Mouse (Mus musculus): Measurements from ENCODE around the gene Bcar1. TPM values are rescaled to one million over a fixed set of nuclear protein-coding genes. Genes with fewer than 3 reads are reported as not detected.

The Bcar1 gene
- polyA plus RNA-seq, 1 experiment from 2014 or later, result 35.3 TPM

DNA sequence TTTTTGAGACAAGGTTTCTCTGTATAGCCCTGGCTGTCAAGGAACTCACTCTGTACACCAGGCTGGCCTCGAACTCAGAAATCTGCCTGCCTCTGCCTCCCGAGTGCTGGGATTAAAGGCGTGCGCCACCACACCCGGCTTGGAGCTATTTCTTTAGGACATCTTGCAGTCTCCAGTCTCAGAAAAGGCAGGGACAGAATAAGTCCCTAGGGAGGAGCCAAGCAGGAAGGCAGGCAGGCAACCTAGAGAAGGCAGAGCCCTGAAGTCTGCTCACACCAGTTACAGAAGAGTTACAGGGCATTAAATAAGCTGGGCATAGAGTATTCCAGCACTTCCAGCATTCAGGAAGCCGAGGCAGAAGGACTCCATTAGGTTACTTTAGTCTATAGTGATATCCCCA is 18.3 kb downstream of the Bcar1 start:
- Histone ChIP-seq H3K4me3 (ENCODE audit: low read depth, low read length) (no peak overlapping the region), H3K9me3 (ENCODE audit: control insufficient read depth, low read length) (no peaks in the 10 kb centered on the region), H3K36me3 (ENCODE audit: control insufficient read depth, insufficient read depth, low read length) (peaks cover 9% of the 10 kb centered on the region), H3K4me1 (ENCODE audit: control insufficient read depth, insufficient read depth, low read length) (peaks cover 11% of the 10 kb centered on the region), H3K27ac (replicated peaks; ENCODE audit: low read depth, low read length) (no peak overlapping the region), H3K27me3 (replicated peaks; ENCODE audit: control insufficient read depth, insufficient read depth, low read length) (no peaks in the 10 kb centered on the region), H3K9ac (ENCODE audit: low read depth, low read length) (no peak overlapping the region), H3K4me2 (ENCODE audit: low read depth, low read length) (no peak overlapping the region)
- DNase-seq (ENCODE audit: low spot score), result no peak
- 91% methylated on average over 6 of the region's 6 CpGs for WGBS
- no peak for ATAC-seq (ENCODE audit: low read depth)

GRCm38 (mm10) chr8:111720115-111720544 is 23.5 kb downstream of the Bcar1 start:
- 58% methylated on average over 4 of the region's 4 CpGs for WGBS
- ATAC-seq (ENCODE audit: low read depth) (no peak), DNase-seq (ENCODE audit: low spot score) (no peak)
- Histone ChIP-seq H3K4me2 (ENCODE audit: low read depth, low read length) (no peak overlapping the region), H3K27me3 (replicated peaks; ENCODE audit: control insufficient read depth, insufficient read depth, low read length) (no peaks in the 10 kb centered on the region), H3K4me1 (ENCODE audit: control insufficient read depth, insufficient read depth, low read length) (peaks cover 23% of the 10 kb centered on the region), H3K9ac (ENCODE audit: low read depth, low read length) (no peak overlapping the region), H3K27ac (replicated peaks; ENCODE audit: low read depth, low read length) (no peak overlapping the region), H3K9me3 (ENCODE audit: control insufficient read depth, low read length) (no peaks in the 10 kb centered on the region), H3K4me3 (ENCODE audit: low read depth, low read length) (no peak overlapping the region), H3K36me3 (ENCODE audit: control insufficient read depth, insufficient read depth, low read length) (peaks cover 31% of the 10 kb centered on the region)

GRCm38 (mm10) chr8:111718937-111719336 is 24.7 kb downstream of the Bcar1 start:
- peaks cover 43% of the 10 kb centered on the region for H3K36me3 ChIP-seq (ENCODE audit: control insufficient read depth, insufficient read depth, low read length)
- H3K9me3 ChIP-seq (ENCODE audit: control insufficient read depth, low read length), result no peaks in the 10 kb centered on the region
- no peak overlapping the region for H3K4me2 ChIP-seq (ENCODE audit: low read depth, low read length)
- ATAC-seq (ENCODE audit: low read depth) (no peak), DNase-seq (ENCODE audit: low spot score) (no peak)
- H3K9ac ChIP-seq (ENCODE audit: low read depth, low read length), result no peak overlapping the region
- H3K27ac ChIP-seq (replicated peaks; ENCODE audit: low read depth, low read length), result no peak overlapping the region; the same call in 1 of the 2 replicates
- WGBS, result 51% methylated on average over 5 of the region's 5 CpGs
- no peak overlapping the region for H3K4me3 ChIP-seq (ENCODE audit: low read depth, low read length)
- H3K4me1 ChIP-seq (ENCODE audit: control insufficient read depth, insufficient read depth, low read length), result peaks cover 23% of the 10 kb centered on the region
- H3K27me3 ChIP-seq (replicated peaks; ENCODE audit: control insufficient read depth, insufficient read depth, low read length), result no peaks in the 10 kb centered on the region

DNA sequence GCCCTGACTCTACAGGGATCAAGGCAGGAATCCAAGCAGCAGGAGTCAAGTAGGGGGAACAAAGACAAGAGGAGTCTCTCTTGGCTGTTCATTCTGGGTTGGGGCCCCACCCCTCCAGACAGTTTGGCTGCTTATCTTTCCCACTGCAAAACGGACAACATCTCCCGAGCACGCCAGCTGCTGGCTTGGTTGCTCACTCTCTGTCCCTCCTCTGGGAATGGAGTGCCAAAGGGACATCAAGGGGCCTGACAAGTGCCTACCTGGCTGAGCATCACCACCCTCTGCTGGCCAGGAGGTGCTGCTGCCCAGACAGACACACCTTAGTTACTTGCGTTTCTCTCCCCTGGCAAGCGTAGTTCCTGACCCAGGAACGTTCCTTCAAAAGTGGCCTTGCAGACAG is 25.7 kb downstream of the Bcar1 start:
- ATAC-seq (ENCODE audit: low read depth) (no peak), DNase-seq (ENCODE audit: low spot score) (peak; percentile 42)
- Histone ChIP-seq H3K9me3 (ENCODE audit: control insufficient read depth, low read length) (no peaks in the 10 kb centered on the region), H3K4me3 (ENCODE audit: low read depth, low read length) (no peak overlapping the region), H3K4me1 (ENCODE audit: control insufficient read depth, insufficient read depth, low read length) (peaks cover 23% of the 10 kb centered on the region), H3K9ac (ENCODE audit: low read depth, low read length) (peak overlapping the region; percentile 58), H3K4me2 (ENCODE audit: low read depth, low read length) (no peak overlapping the region; the same call in 1 of the 2 replicates), H3K27me3 (replicated peaks; ENCODE audit: control insufficient read depth, insufficient read depth, low read length) (no peaks in the 10 kb centered on the region), H3K36me3 (ENCODE audit: control insufficient read depth, insufficient read depth, low read length) (peaks cover 54% of the 10 kb centered on the region), H3K27ac (replicated peaks; ENCODE audit: low read depth, low read length) (peak overlapping the region; percentile 96)
- WGBS, result 47% methylated on average over 6 of the region's 6 CpGs

DNA sequence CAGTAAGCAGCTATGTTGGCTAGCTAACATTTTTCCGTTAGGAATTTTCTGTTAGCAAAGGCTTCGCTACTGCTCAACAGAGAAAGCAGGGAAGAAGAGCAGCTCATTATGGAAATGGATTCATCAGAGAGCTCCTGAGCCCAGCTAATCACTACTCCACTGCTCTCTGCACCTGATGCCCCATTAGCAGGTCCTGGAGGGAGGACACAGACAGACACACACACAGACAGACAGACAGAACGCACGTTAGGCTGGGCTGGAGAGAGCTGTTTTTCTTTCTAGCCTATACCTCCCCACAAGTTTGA is 26.2 kb downstream of the Bcar1 start:
- peak overlapping the region; percentile 58 for H3K9ac ChIP-seq (ENCODE audit: low read depth, low read length)
- H3K27me3 ChIP-seq (replicated peaks; ENCODE audit: control insufficient read depth, insufficient read depth, low read length), result no peaks in the 10 kb centered on the region
- peaks cover 58% of the 10 kb centered on the region for H3K36me3 ChIP-seq (ENCODE audit: control insufficient read depth, insufficient read depth, low read length)
- no peaks in the 10 kb centered on the region for H3K9me3 ChIP-seq (ENCODE audit: control insufficient read depth, low read length)
- DNase-seq (ENCODE audit: low spot score) (peak; percentile 61), ATAC-seq (ENCODE audit: low read depth) (peak; percentile 34)
- H3K4me3 ChIP-seq (ENCODE audit: low read depth, low read length), result no peak overlapping the region
- peak overlapping the region; percentile 96 for H3K27ac ChIP-seq (replicated peaks; ENCODE audit: low read depth, low read length)
- peak overlapping the region; percentile 35 for H3K4me2 ChIP-seq (ENCODE audit: low read depth, low read length)
- 69% methylated on average over 4 of the region's 4 CpGs for WGBS
- H3K4me1 ChIP-seq (ENCODE audit: control insufficient read depth, insufficient read depth, low read length), result peaks cover 23% of the 10 kb centered on the region

- H3K9ac ChIP-seq (ENCODE audit: low read depth, low read length), result peak overlapping the region; percentile 58
- peak overlapping the region; percentile 96 for H3K27ac ChIP-seq (replicated peaks; ENCODE audit: low read depth, low read length)
- 31% methylated on average over 10 of the region's 10 CpGs for WGBS
- H3K4me3 ChIP-seq (ENCODE audit: low read depth, low read length), result no peak overlapping the region
- peak; percentile 91 for DNase-seq (ENCODE audit: low spot score)
- ATAC-seq (ENCODE audit: low read depth), result peak; percentile 81
- H3K9me3 ChIP-seq (ENCODE audit: control insufficient read depth, low read length), result no peaks in the 10 kb centered on the region
- peak overlapping the region; percentile 35 for H3K4me2 ChIP-seq (ENCODE audit: low read depth, low read length)
- H3K36me3 ChIP-seq (ENCODE audit: control insufficient read depth, insufficient read depth, low read length), result peaks cover 64% of the 10 kb centered on the region
- no peaks in the 10 kb centered on the region for H3K27me3 ChIP-seq (replicated peaks; ENCODE audit: control insufficient read depth, insufficient read depth, low read length)
- peaks cover 23% of the 10 kb centered on the region for H3K4me1 ChIP-seq (ENCODE audit: control insufficient read depth, insufficient read depth, low read length)
Observed at GRCm38 (mm10) chr8:111716603-111717487, 26.8 kb downstream of the Bcar1 start.

GRCm38 (mm10) chr8:111715514-111715913 is 28.1 kb downstream of the Bcar1 start:
- no peak overlapping the region for H3K4me3 ChIP-seq (ENCODE audit: low read depth, low read length)
- H3K27ac ChIP-seq (replicated peaks; ENCODE audit: low read depth, low read length), result no peak overlapping the region
- H3K27me3 ChIP-seq (replicated peaks; ENCODE audit: control insufficient read depth, insufficient read depth, low read length), result no peaks in the 10 kb centered on the region
- no peak for DNase-seq (ENCODE audit: low spot score)
- no peak overlapping the region for H3K4me2 ChIP-seq (ENCODE audit: low read depth, low read length)
- no peaks in the 10 kb centered on the region for H3K9me3 ChIP-seq (ENCODE audit: control insufficient read depth, low read length)
- no peak for ATAC-seq (ENCODE audit: low read depth)
- H3K9ac ChIP-seq (ENCODE audit: low read depth, low read length), result no peak overlapping the region
- 86% methylated on average over 13 of the region's 13 CpGs for WGBS
- H3K4me1 ChIP-seq (ENCODE audit: control insufficient read depth, insufficient read depth, low read length), result peaks cover 23% of the 10 kb centered on the region
- peaks cover 70% of the 10 kb centered on the region for H3K36me3 ChIP-seq (ENCODE audit: control insufficient read depth, insufficient read depth, low read length)

GRCm38 (mm10) chr8:111714295-111714694 is 29.3 kb downstream of the Bcar1 start:
- Histone ChIP-seq H3K4me2 (ENCODE audit: low read depth, low read length) (no peak overlapping the region), H3K4me3 (ENCODE audit: low read depth, low read length) (no peak overlapping the region), H3K27me3 (replicated peaks; ENCODE audit: control insufficient read depth, insufficient read depth, low read length) (no peaks in the 10 kb centered on the region), H3K4me1 (ENCODE audit: control insufficient read depth, insufficient read depth, low read length) (peaks cover 23% of the 10 kb centered on the region), H3K9ac (ENCODE audit: low read depth, low read length) (no peak overlapping the region), H3K9me3 (ENCODE audit: control insufficient read depth, low read length) (no peaks in the 10 kb centered on the region), H3K27ac (replicated peaks; ENCODE audit: low read depth, low read length) (no peak overlapping the region), H3K36me3 (ENCODE audit: control insufficient read depth, insufficient read depth, low read length) (peaks cover 71% of the 10 kb centered on the region)
- DNase-seq (ENCODE audit: low spot score), result no peak
- no peak for ATAC-seq (ENCODE audit: low read depth)
- WGBS, result 93% methylated on average over 12 of the region's 12 CpGs

DNA sequence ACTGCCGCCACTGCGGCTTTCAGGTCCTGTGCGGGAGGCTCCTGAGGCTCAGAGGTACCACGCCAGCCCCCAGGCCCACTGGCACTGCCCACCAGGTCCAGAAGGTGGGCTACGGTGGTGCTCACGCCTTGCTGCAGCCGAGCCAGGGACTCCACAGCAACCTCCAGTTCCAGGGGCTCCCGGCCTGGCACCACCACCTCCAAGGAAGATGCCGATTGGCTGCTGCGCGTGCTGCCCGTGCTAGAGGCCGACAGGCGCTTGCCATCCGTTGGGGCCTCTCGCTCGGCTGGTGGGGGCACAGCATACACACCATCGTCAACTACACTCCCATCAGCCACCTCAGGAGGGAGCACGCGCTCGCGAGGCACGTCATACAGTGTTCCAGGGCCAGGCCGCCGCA is 29.8 kb downstream of the Bcar1 start:
- DNase-seq (ENCODE audit: low spot score) (no peak), ATAC-seq (ENCODE audit: low read depth) (no peak)
- no peaks in the 10 kb centered on the region for H3K27me3 ChIP-seq (replicated peaks; ENCODE audit: control insufficient read depth, insufficient read depth, low read length)
- 92% methylated on average over 14 of the region's 25 CpGs for WGBS
- H3K9me3 ChIP-seq (ENCODE audit: control insufficient read depth, low read length), result no peaks in the 10 kb centered on the region
- no peak overlapping the region for H3K9ac ChIP-seq (ENCODE audit: low read depth, low read length)
- H3K4me1 ChIP-seq (ENCODE audit: control insufficient read depth, insufficient read depth, low read length), result peaks cover 23% of the 10 kb centered on the region
- H3K4me3 ChIP-seq (ENCODE audit: low read depth, low read length), result no peak overlapping the region
- H3K27ac ChIP-seq (replicated peaks; ENCODE audit: low read depth, low read length), result no peak overlapping the region
- no peak overlapping the region for H3K4me2 ChIP-seq (ENCODE audit: low read depth, low read length)
- peaks cover 72% of the 10 kb centered on the region for H3K36me3 ChIP-seq (ENCODE audit: control insufficient read depth, insufficient read depth, low read length)

Data from embryonic facial prominence, embryonic 14.5 days (tissue).